Mouse (Mus musculus): ENCODE results near the gene Med17.

- no peak for TF ChIP-seq CTCF (conservative IDR thresholded peaks at IDR 0.05; ENCODE audit: insufficient read depth, insufficient read length, low read depth, low read length)
- no peak for TF ChIP-seq POLR2A (IDR thresholded peaks at IDR 0.05; ENCODE audit: low read depth, low read length)
Observed at GRCm38 (mm10) chr9:15245319-15246075, 34.2 kb downstream of the Med17 start.
